Mouse (Mus musculus) ES-Bruce4 (cell line): ENCODE data around the gene Wiz.

Experiments
- CTCF ChIP-seq: IDR thresholded peaks from one replicate; pipeline ENCODE4 v1.8.1; 2011; ENCODE audit warnings: low read depth, low read length
- EP300 ChIP-seq: IDR thresholded peaks from 2 replicates; pipeline ENCODE4 v1.6.1; 2011; ENCODE audit warnings: low read depth, low read length; ENCODE audit not compliant: insufficient read depth
- POLR2A ChIP-seq: IDR thresholded peaks from one replicate; pipeline ENCODE4 v1.8.1; 2011; ENCODE audit warnings: low read length; ENCODE audit not compliant: insufficient read depth

DNA sequence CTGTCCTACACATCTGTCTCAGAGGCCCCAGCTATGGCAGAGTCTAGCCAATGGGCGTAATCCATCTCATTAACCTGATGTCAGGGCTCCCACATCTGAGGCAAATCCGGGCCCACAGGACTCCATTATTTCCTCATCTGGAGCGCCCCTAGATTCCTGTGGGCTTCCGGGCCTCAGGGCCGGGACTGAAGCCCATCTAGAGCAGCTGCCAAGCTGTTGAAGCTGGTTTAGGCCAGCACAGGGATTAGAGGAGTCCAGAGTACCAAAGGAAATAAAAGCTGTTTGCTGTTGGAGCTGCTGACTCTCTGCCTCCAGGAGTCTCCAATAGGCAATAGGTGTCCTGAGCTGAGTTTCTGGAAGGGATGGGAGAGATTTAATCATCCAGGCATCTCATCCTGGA lies 45.9 kb upstream of the Wiz start:
- TF ChIP-seq EP300: no peak
- TF ChIP-seq CTCF: no peak
- TF ChIP-seq POLR2A: no peak
